Mouse (Mus musculus) hindbrain, embryonic 12.5 days (tissue): ENCODE measurements at regions not wholly inside any gene's neighbourhood (a gene's known extent, or its start where the extent isn't known, plus 50 kb on each side); places are given as distances from the start of the nearest gene placed in this dataset.

Source experiments
- ATAC-seq: fragments of 200-750 bp; cut with Nextera tagmentation; 2 replicates; pipeline ENCODE4 v1.8.0; 2017; ENCODE audit warnings: moderate TSS enrichment; ENCODE audit not compliant: low FRiP score
- H3K27ac ChIP-seq: fragments of 300-500 bp; sonication (generic); 2 replicates; pipeline ENCODE4 v1.5.1; 2016; ENCODE audit warnings: mild to moderate bottlenecking
- H3K27me3 ChIP-seq: fragments of 300-500 bp; sonication (generic); 2 replicates; pipeline ENCODE4 v1.6.1; 2016; ENCODE audit warnings: mild to moderate bottlenecking
- H3K36me3 ChIP-seq: fragments of 300-500 bp; sonication (generic); 2 replicates; pipeline ENCODE4 v1.6.1; 2016; ENCODE audit warnings: mild to moderate bottlenecking
- H3K4me1 ChIP-seq: fragments of 300-500 bp; sonication (generic); 2 replicates; pipeline ENCODE4 v1.6.1; 2016
- H3K4me2 ChIP-seq: fragments of 300-500 bp; sonication (generic); replicated peaks from 2 replicates; pipeline ENCODE4 v1.6.1; 2016; ENCODE audit warnings: mild to moderate bottlenecking
- H3K4me3 ChIP-seq: fragments of 300-500 bp; sonication (generic); 2 replicates; pipeline ENCODE4 v1.5.1; 2016; ENCODE audit warnings: mild to moderate bottlenecking
- H3K9ac ChIP-seq: fragments of 300-500 bp; sonication (generic); 2 replicates; pipeline ENCODE4 v1.6.1; 2016; ENCODE audit warnings: mild to moderate bottlenecking, moderate library complexity
- H3K9me3 ChIP-seq: fragments of 300-500 bp; sonication (generic); replicated peaks from 2 replicates; pipeline ENCODE4 v1.6.1; 2016; ENCODE audit warnings: mild to moderate bottlenecking
- WGBS: fragments of 180-500 bp; shearing (Covaris S2); methylation state at CpG from one replicate; pipeline ENCODE4 v1.1.7; 2016; 5-methylcytosine and 5-hydroxymethylcytosine counted together

DNA sequence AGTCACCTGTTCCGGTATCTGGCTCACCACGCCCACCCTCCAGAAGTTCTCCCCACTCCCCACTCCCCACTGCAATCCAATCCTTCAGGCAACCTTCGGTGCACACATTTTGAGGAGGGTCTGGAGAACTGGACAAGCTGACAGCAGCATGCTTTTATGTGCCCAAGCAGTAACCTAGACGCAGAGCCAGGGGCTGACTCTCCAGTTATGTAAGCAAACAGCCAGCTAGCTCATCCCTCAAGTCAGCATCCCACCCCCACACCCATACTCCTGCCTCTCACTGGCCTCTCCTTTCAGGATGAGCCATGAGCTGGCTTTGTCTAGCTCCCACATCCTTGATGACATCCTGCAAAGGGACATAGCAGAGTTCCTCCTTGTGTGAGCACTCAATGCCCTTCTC lies 142.8 kb upstream of the Cadm1 start:
- Histone ChIP-seq H3K4me2 (no peak overlapping the region), H3K4me3 (no peak overlapping the region), H3K4me1 (peaks cover 28% of the 10 kb centered on the region), H3K36me3 (no peaks in the 10 kb centered on the region), H3K9ac (no peak overlapping the region), H3K27ac (no peak overlapping the region), H3K27me3 (peaks cover 2% of the 10 kb centered on the region; the same call in 1 of the 2 replicates), H3K9me3 (no peaks in the 10 kb centered on the region)
- ATAC-seq = no peak
- WGBS = 64% methylated on average over 4 of the region's 4 CpGs

GRCm38 (mm10) chr9:47387716-47388300 lies 142.2 kb upstream of the Cadm1 start:
- Histone ChIP-seq H3K27ac (no peak overlapping the region), H3K27me3 (peaks cover 2% of the 10 kb centered on the region; the same call in 1 of the 2 replicates), H3K4me3 (no peak overlapping the region), H3K9ac (no peak overlapping the region), H3K9me3 (no peaks in the 10 kb centered on the region), H3K4me1 (peaks cover 28% of the 10 kb centered on the region), H3K4me2 (no peak overlapping the region), H3K36me3 (no peaks in the 10 kb centered on the region)
- no peak for ATAC-seq
- 43% methylated on average over 8 of the region's 8 CpGs for WGBS

- WGBS = 92% methylated on average over 6 of the region's 6 CpGs
- H3K4me1 ChIP-seq = peaks cover 17% of the 10 kb centered on the region
- H3K4me2 ChIP-seq = no peak overlapping the region
- no peak overlapping the region for H3K4me3 ChIP-seq
- no peaks in the 10 kb centered on the region for H3K36me3 ChIP-seq
- H3K27ac ChIP-seq = no peak overlapping the region
- H3K9me3 ChIP-seq = no peaks in the 10 kb centered on the region
- ATAC-seq = no peak
- no peak overlapping the region for H3K9ac ChIP-seq
- H3K27me3 ChIP-seq = peaks cover 7% of the 10 kb centered on the region; the same call in 1 of the 2 replicates
Measured at GRCm38 (mm10) chr9:47389901-47390300, 140.1 kb upstream of the Cadm1 start.

DNA sequence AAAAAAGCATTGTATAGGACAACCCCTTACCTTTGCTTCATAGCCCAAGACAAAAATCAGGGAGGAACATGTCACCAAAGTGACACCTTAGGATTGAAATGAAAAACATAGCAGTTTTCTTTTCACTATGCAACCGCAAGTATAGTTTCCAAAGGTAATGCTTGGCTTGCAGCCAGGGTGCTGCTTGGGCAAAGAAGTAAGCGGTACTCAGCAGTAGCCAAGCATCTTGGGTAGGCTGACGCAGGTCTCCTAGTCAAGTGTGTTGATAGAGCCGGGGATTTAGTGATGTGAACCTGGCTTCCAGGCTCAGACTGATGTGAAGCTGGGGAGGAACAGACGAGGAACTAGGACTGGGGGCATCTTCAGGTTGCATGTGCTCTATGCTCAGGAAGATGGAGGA lies 138.3 kb upstream of the Cadm1 start:
- Histone ChIP-seq H3K4me3 (no peak overlapping the region), H3K4me1 (peaks cover 14% of the 10 kb centered on the region), H3K27ac (no peak overlapping the region), H3K9ac (no peak overlapping the region), H3K36me3 (no peaks in the 10 kb centered on the region), H3K4me2 (no peak overlapping the region), H3K9me3 (no peaks in the 10 kb centered on the region), H3K27me3 (peaks cover 7% of the 10 kb centered on the region; the same call in 1 of the 2 replicates)
- WGBS = 90% methylated on average over 5 of the region's 5 CpGs
- no peak for ATAC-seq

DNA sequence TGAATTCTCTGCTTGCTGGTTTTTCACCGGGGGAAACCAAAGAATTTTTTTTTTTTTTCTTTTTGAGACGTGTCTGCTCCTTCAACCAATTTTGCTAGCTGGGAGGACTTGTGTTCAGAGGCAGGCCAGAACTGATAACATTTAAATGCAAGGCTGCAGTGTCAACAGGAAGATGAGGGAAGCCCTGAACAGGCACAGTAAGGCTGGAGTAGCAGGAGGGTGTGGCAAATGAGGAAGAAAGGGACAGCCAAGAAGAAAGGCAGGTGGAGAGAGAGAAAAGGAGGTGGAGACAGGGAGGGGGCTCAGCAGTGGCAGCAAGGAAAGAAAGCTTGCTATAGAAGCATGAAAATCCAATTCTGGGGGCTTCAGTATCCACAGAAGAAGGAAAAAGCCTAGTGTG lies 130.4 kb upstream of the Cadm1 start:
- 10% methylated on average over 2 of the region's 2 CpGs for WGBS
- H3K36me3 ChIP-seq = no peaks in the 10 kb centered on the region
- H3K27me3 ChIP-seq = peaks cover 13% of the 10 kb centered on the region
- H3K4me3 ChIP-seq = no peak overlapping the region
- H3K27ac ChIP-seq = no peak overlapping the region
- ATAC-seq = no peak
- H3K9me3 ChIP-seq = no peaks in the 10 kb centered on the region
- H3K4me2 ChIP-seq = no peak overlapping the region
- H3K4me1 ChIP-seq = peaks cover 17% of the 10 kb centered on the region
- no peak overlapping the region for H3K9ac ChIP-seq

GRCm38 (mm10) chr9:47400117-47400823 lies 129.7 kb upstream of the Cadm1 start:
- H3K9ac ChIP-seq = no peak overlapping the region
- H3K4me1 ChIP-seq = peaks cover 23% of the 10 kb centered on the region
- H3K9me3 ChIP-seq = no peaks in the 10 kb centered on the region
- peaks cover 13% of the 10 kb centered on the region for H3K27me3 ChIP-seq
- WGBS = 42% methylated on average over 7 of the region's 7 CpGs
- ATAC-seq = no peak
- no peak overlapping the region for H3K27ac ChIP-seq
- no peaks in the 10 kb centered on the region for H3K36me3 ChIP-seq
- H3K4me2 ChIP-seq = no peak overlapping the region
- no peak overlapping the region for H3K4me3 ChIP-seq

DNA sequence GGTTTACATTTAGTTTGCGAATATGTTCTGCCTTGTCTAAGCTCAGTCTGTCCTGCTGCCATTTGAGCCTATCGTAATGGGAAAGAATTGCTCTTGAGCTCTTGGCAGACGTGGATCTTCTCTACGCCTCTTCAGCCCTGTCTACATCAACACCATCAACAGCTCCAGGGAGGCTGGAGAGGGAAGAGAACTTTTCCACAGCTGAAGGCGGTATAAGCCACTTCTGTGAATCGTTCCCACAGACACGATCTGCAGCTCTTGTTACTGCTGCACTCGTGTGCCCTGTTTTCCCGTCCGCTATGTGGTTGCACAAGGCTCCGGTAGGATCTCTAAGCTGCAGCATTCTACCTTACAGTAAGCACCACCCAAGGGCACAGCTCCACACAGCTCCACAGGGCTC lies 128.5 kb upstream of the Cadm1 start:
- Histone ChIP-seq H3K4me1 (peaks cover 30% of the 10 kb centered on the region), H3K4me3 (no peak overlapping the region), H3K9me3 (no peaks in the 10 kb centered on the region), H3K27me3 (peaks cover 13% of the 10 kb centered on the region), H3K9ac (no peak overlapping the region), H3K4me2 (no peak overlapping the region), H3K27ac (no peak overlapping the region), H3K36me3 (no peaks in the 10 kb centered on the region)
- ATAC-seq = no peak
- 89% methylated on average over 11 of the region's 11 CpGs for WGBS

DNA sequence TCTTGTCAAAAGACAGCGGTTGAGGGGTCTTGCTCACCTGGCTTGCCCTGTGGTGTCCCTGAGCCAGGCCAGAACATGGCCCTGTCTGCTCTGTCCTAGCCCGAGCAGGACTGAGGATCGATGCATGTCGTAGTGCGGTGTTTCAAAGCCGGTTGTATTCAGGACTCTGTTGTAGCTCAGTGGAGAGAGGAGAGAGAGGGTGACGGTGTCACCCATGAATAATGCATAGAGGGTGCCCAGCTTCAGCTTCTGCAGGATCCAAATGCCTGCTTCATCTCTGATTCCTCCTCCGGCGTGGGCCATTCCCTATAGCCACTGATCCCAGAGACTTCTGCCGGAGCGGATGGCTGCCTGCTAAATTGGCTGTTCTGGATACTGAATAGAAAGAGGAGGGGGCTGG lies 126.7 kb upstream of the Cadm1 start:
- no peaks in the 10 kb centered on the region for H3K9me3 ChIP-seq
- H3K27me3 ChIP-seq = peaks cover 13% of the 10 kb centered on the region
- H3K9ac ChIP-seq = no peak overlapping the region
- H3K27ac ChIP-seq = no peak overlapping the region
- H3K4me2 ChIP-seq = no peak overlapping the region
- 57% methylated on average over 11 of the region's 11 CpGs for WGBS
- ATAC-seq = no peak; the same call in 1 of the 2 replicates
- H3K4me1 ChIP-seq = peaks cover 43% of the 10 kb centered on the region
- H3K4me3 ChIP-seq = no peak overlapping the region
- H3K36me3 ChIP-seq = no peaks in the 10 kb centered on the region

DNA sequence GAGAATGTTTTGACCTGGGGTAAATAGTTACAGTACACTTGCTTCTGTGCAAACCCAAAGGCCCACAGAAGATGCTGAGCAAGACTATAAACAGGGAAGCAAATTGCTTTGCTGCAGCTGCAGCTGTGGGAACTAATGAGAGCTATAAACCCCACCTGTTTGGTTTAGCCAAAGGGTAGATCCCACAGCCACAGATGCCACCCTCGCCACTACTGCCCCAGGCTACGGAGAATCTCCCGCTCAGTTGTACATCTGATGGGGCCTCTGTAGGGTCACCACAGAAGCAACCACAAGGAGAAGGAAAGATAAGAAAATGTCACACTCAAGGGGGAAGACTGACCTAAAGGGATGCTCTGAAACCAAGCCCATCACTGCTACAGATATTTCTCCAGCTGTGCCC lies 125.2 kb upstream of the Cadm1 start:
- Histone ChIP-seq H3K4me1 (peaks cover 41% of the 10 kb centered on the region), H3K4me2 (no peak overlapping the region), H3K27me3 (peaks cover 13% of the 10 kb centered on the region), H3K4me3 (no peak overlapping the region), H3K36me3 (no peaks in the 10 kb centered on the region), H3K9ac (no peak overlapping the region), H3K9me3 (no peaks in the 10 kb centered on the region), H3K27ac (no peak overlapping the region)
- 60% methylated on average over 3 of the region's 3 CpGs for WGBS
- ATAC-seq = no peak

- Histone ChIP-seq H3K9ac (no peak overlapping the region), H3K4me1 (peaks cover 41% of the 10 kb centered on the region), H3K36me3 (no peaks in the 10 kb centered on the region), H3K4me2 (no peak overlapping the region), H3K27me3 (peaks cover 13% of the 10 kb centered on the region), H3K9me3 (no peaks in the 10 kb centered on the region), H3K4me3 (no peak overlapping the region), H3K27ac (no peak overlapping the region)
- WGBS = 57% methylated on average over 4 of the region's 4 CpGs
- ATAC-seq = no peak
Measured at GRCm38 (mm10) chr9:47405547-47405946, 124.4 kb upstream of the Cadm1 start.

DNA sequence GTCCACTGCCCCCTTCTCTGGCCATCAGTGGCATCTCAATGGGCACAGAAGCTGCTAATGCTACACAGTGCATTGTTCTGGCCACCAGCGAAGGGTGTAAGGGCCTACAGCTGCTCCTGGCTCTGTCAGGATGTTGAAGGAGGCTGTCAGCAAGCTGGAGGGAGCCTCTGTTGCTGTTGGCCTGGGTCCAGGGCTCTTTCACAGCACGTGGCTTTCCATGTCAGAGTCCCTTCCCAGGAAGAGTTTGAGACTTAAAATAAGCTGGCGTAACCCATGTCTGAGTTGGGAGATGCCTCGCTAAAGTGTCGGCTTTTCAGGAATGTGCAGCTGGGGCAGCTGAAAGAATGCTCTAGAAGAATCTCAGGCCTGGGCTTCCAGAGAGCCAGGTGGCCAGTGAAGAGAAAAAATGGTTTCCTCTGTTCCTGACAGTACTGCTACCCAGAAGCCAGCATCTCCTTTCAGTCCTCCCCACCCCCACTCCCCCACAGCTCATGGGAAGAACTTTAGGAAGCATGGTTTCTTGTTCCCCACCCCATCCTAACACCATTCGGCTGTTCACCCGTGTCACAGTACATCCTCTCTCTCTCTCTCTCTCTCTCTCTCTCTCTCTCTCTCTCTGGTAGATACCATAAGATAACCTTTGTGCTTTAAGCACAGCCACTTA lies 122.8 kb upstream of the Cadm1 start:
- no peak overlapping the region for H3K9ac ChIP-seq
- 0 out of 2 replicates have a peak, but pooled peaks have one; percentile 52 for ATAC-seq
- H3K4me2 ChIP-seq = no peak overlapping the region
- H3K9me3 ChIP-seq = no peaks in the 10 kb centered on the region
- H3K36me3 ChIP-seq = no peaks in the 10 kb centered on the region
- H3K4me3 ChIP-seq = no peak overlapping the region
- peaks cover 41% of the 10 kb centered on the region for H3K4me1 ChIP-seq
- peaks cover 16% of the 10 kb centered on the region for H3K27me3 ChIP-seq
- 28% methylated on average over 7 of the region's 7 CpGs for WGBS
- H3K27ac ChIP-seq = no peak overlapping the region

- ATAC-seq = no peak
Measured at GRCm38 (mm10) chr9:47408061-47408460, 121.9 kb upstream of the Cadm1 start.

More at GRCm38 (mm10) chr9:47408061-47408460, 121.9 kb upstream of the Cadm1 start:
- WGBS = 17% methylated on average over 4 of the region's 4 CpGs
- no peak overlapping the region for H3K4me2 ChIP-seq
- H3K27ac ChIP-seq = no peak overlapping the region
- H3K9ac ChIP-seq = no peak overlapping the region
- peaks cover 11% of the 10 kb centered on the region for H3K27me3 ChIP-seq
- H3K9me3 ChIP-seq = no peaks in the 10 kb centered on the region
- H3K4me1 ChIP-seq = peaks cover 41% of the 10 kb centered on the region
- no peaks in the 10 kb centered on the region for H3K36me3 ChIP-seq
- H3K4me3 ChIP-seq = no peak overlapping the region
